Mouse (Mus musculus): ENCODE measurements around the gene Itgae. TPM values are rescaled to one million over a fixed set of nuclear protein-coding genes. Genes with fewer than 3 reads are reported as not detected.

Gene Itgae
- polyA plus RNA-seq (2014; fragmentation: Nextera tagmentation; extraction: Ambion mirVana) = 0.23 and 0.24 TPM in 2 replicates

DNA sequence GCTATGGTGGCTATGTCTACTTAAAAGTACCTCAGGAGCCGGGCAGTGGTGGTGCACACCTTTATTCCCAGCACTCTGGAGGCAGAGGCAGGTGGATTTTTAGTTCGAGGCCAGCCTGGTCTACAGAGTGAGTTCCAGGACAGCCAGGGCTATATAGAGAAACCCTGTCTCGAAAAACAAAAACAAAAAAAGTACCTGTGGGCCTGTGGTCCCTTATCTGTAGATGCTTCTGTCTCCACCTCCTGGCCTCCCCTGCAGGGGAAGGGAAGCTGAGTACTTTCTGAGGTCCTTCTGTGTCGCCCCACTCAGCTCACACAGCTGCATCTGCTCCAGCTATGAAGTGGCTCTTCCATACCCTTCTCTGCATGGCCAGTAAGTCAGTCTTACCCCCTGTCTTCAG lies at the start of gene Itgae:
Gene Itgae (plus strand): TSS at position 301 of the 400 bp plus-strand sequence.
- Histone ChIP-seq H3K27me3 (ENCODE audit: control insufficient read depth, insufficient read depth, low read length) (no peaks in the 10 kb centered on the region), H3K27ac (replicated peaks; ENCODE audit: low read depth, low read length) (no peak within 1 kb of the TSS), H3K4me3 (replicated peaks; ENCODE audit: low read depth, low read length) (no peak within 1 kb of the TSS), H3K4me2 (ENCODE audit: low read length) (no peak within 1 kb of the TSS), H3K9me3 (ENCODE audit: control insufficient read depth, low read length) (no peaks in the 10 kb centered on the region), H3K36me3 (ENCODE audit: control insufficient read depth, insufficient read depth, low read length) (0 out of 2 replicates have a peak, but pooled peaks cover 7% of the 10 kb centered on the region), H3K9ac (replicated peaks; ENCODE audit: low read length) (no peak within 1 kb of the TSS), H3K4me1 (ENCODE audit: control insufficient read depth, insufficient read depth, low read length) (0 out of 2 replicates have a peak, but pooled peaks cover 3% of the 10 kb centered on the region)
- DNase-seq = no peak
- 82% methylated on average over 4 of the region's 4 CpGs for WGBS
- ATAC-seq (ENCODE audit: low FRiP score, low TSS enrichment) = no peak

DNA sequence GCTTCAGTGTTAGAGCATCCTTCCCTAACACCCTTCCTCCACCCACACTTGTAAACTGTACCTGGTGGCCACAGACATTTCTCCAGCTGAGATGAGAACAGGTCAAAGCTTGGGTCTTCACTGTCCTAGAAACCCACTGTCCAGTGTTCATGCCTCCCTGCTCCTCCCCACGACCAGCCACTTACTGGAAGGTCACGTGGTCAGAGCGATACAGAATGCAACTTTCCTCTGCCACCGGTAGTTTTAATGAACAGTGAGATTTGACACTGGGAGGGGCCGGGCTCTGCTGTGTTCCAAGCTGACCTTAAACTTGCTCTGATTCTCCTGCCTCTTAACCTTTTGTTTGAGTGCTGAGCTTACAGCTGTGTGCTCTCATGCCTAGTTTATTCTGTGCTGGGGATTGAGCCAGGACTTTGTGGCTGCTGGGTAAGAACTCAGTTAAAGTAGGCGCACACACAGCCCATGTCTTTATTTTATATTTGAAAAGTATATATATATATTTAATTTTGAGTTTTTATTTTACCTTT lies 46.1 kb upstream of the Itgae start:
- H3K9ac ChIP-seq (replicated peaks; ENCODE audit: low read length) = no peak overlapping the region
- DNase-seq (no peak), ATAC-seq (ENCODE audit: low FRiP score, low TSS enrichment) (no peak)
- H3K9me3 ChIP-seq (ENCODE audit: control insufficient read depth, low read length) = no peaks in the 10 kb centered on the region
- no peak overlapping the region for H3K4me2 ChIP-seq (ENCODE audit: low read length)
- no peak overlapping the region for H3K4me3 ChIP-seq (replicated peaks; ENCODE audit: low read depth, low read length)
- no peak overlapping the region for H3K27ac ChIP-seq (replicated peaks; ENCODE audit: low read depth, low read length)
- WGBS = 71% methylated on average over 6 of the region's 6 CpGs
- H3K36me3 ChIP-seq (ENCODE audit: control insufficient read depth, insufficient read depth, low read length) = 0 out of 2 replicates have a peak, but pooled peaks cover 3% of the 10 kb centered on the region
- no peaks in the 10 kb centered on the region for H3K27me3 ChIP-seq (ENCODE audit: control insufficient read depth, insufficient read depth, low read length)
- H3K4me1 ChIP-seq (ENCODE audit: control insufficient read depth, insufficient read depth, low read length) = peaks cover 6% of the 10 kb centered on the region

GRCm38 (mm10) chr11:73044789-73045188 lies 45.6 kb upstream of the Itgae start:
- Histone ChIP-seq H3K27me3 (ENCODE audit: control insufficient read depth, insufficient read depth, low read length) (no peaks in the 10 kb centered on the region), H3K4me3 (replicated peaks; ENCODE audit: low read depth, low read length) (no peak overlapping the region), H3K4me1 (ENCODE audit: control insufficient read depth, insufficient read depth, low read length) (peaks cover 6% of the 10 kb centered on the region), H3K9me3 (ENCODE audit: control insufficient read depth, low read length) (no peaks in the 10 kb centered on the region), H3K4me2 (ENCODE audit: low read length) (no peak overlapping the region), H3K27ac (replicated peaks; ENCODE audit: low read depth, low read length) (no peak overlapping the region), H3K9ac (replicated peaks; ENCODE audit: low read length) (no peak overlapping the region), H3K36me3 (ENCODE audit: control insufficient read depth, insufficient read depth, low read length) (0 out of 2 replicates have a peak, but pooled peaks cover 3% of the 10 kb centered on the region)
- no peak for DNase-seq
- no peak for ATAC-seq (ENCODE audit: low FRiP score, low TSS enrichment)
- 65% methylated on average over 4 of the region's 4 CpGs for WGBS

DNA sequence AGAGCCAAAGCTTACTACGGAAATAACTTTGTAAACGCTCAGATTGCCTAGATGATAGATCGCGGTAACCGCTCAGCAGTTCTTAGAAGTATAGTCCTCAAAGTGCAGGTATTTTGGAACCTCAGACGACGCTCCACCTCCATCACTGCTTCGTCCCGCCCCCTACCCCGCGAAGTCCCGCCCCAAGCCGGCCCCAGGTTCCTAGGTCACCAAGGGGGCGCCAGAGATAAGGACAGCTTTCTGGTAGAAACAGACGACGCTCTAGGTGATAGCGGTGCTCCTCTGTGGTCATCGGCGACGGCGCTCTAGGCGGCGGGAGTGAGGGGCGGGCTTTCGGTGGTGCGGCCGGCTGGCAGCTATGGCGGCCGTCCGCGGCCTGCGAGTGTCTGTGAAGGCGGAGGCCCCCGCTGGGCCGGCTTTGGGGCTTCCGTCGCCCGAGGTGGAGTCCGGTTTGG lies 42.8 kb upstream of the Itgae start, which contains the start of gene Ncbp3:
Gene Ncbp3 (plus strand): TSS at position 242 of the 455 bp plus-strand sequence.
- peaks cover 22% of the 10 kb centered on the region for H3K36me3 ChIP-seq (ENCODE audit: control insufficient read depth, insufficient read depth, low read length)
- peak within 1 kb of the TSS; percentile 90 for H3K9ac ChIP-seq (replicated peaks; ENCODE audit: low read length)
- peak within 1 kb of the TSS; percentile 92 for H3K27ac ChIP-seq (replicated peaks; ENCODE audit: low read depth, low read length)
- ATAC-seq (ENCODE audit: low FRiP score, low TSS enrichment) (peak; percentile 92), DNase-seq (peak; percentile 98)
- no peaks in the 10 kb centered on the region for H3K27me3 ChIP-seq (ENCODE audit: control insufficient read depth, insufficient read depth, low read length)
- no peaks in the 10 kb centered on the region for H3K9me3 ChIP-seq (ENCODE audit: control insufficient read depth, low read length)
- WGBS = under 1% methylated on average over 39 of the region's 39 CpGs
- H3K4me3 ChIP-seq (replicated peaks; ENCODE audit: low read depth, low read length) = peak within 1 kb of the TSS; percentile 89
- H3K4me1 ChIP-seq (ENCODE audit: control insufficient read depth, insufficient read depth, low read length) = peaks cover 6% of the 10 kb centered on the region
- peak within 1 kb of the TSS; percentile 77 for H3K4me2 ChIP-seq (ENCODE audit: low read length)

GRCm38 (mm10) chr11:73048030-73048876 lies 42.1 kb upstream of the Itgae start:
- DNase-seq (no peak), ATAC-seq (ENCODE audit: low FRiP score, low TSS enrichment) (peak; percentile 73)
- Histone ChIP-seq H3K27ac (replicated peaks; ENCODE audit: low read depth, low read length) (peak overlapping the region; percentile 92), H3K4me2 (ENCODE audit: low read length) (peak overlapping the region; percentile 77), H3K9ac (replicated peaks; ENCODE audit: low read length) (peak overlapping the region; percentile 90), H3K4me3 (replicated peaks; ENCODE audit: low read depth, low read length) (peak overlapping the region; percentile 89), H3K9me3 (ENCODE audit: control insufficient read depth, low read length) (no peaks in the 10 kb centered on the region), H3K36me3 (ENCODE audit: control insufficient read depth, insufficient read depth, low read length) (peaks cover 29% of the 10 kb centered on the region), H3K4me1 (ENCODE audit: control insufficient read depth, insufficient read depth, low read length) (peaks cover 6% of the 10 kb centered on the region), H3K27me3 (ENCODE audit: control insufficient read depth, insufficient read depth, low read length) (no peaks in the 10 kb centered on the region)
- WGBS = 1% methylated on average over 55 of the region's 55 CpGs

- Histone ChIP-seq H3K4me3 (replicated peaks; ENCODE audit: low read depth, low read length) (peak overlapping the region; percentile 89), H3K27ac (replicated peaks; ENCODE audit: low read depth, low read length) (no peak overlapping the region; the same call in 1 of the 2 replicates)
Observed at GRCm38 (mm10) chr11:73049335-73049734, 41.0 kb upstream of the Itgae start.

GRCm38 (mm10) chr11:73052795-73053194 lies 37.6 kb upstream of the Itgae start:
- H3K27me3 ChIP-seq (ENCODE audit: control insufficient read depth, insufficient read depth, low read length) = no peaks in the 10 kb centered on the region
- H3K27ac ChIP-seq (replicated peaks; ENCODE audit: low read depth, low read length) = no peak overlapping the region
- no peak overlapping the region for H3K4me2 ChIP-seq (ENCODE audit: low read length)
- H3K36me3 ChIP-seq (ENCODE audit: control insufficient read depth, insufficient read depth, low read length) = peaks cover 72% of the 10 kb centered on the region
- ATAC-seq (ENCODE audit: low FRiP score, low TSS enrichment) = no peak
- H3K4me1 ChIP-seq (ENCODE audit: control insufficient read depth, insufficient read depth, low read length) = peaks cover 6% of the 10 kb centered on the region
- H3K9ac ChIP-seq (replicated peaks; ENCODE audit: low read length) = no peak overlapping the region
- no peaks in the 10 kb centered on the region for H3K9me3 ChIP-seq (ENCODE audit: control insufficient read depth, low read length)
- WGBS = 95% methylated on average over 1 of the region's 1 CpGs
- H3K4me3 ChIP-seq (replicated peaks; ENCODE audit: low read depth, low read length) = no peak overlapping the region
- DNase-seq = no peak

More at GRCm38 (mm10) chr11:73049335-73049734, 41.0 kb upstream of the Itgae start:
- peaks cover 6% of the 10 kb centered on the region for H3K4me1 ChIP-seq (ENCODE audit: control insufficient read depth, insufficient read depth, low read length)
- peaks cover 40% of the 10 kb centered on the region for H3K36me3 ChIP-seq (ENCODE audit: control insufficient read depth, insufficient read depth, low read length)
- H3K9ac ChIP-seq (replicated peaks; ENCODE audit: low read length) = peak overlapping the region; percentile 23; the same call in 1 of the 2 replicates
- no peaks in the 10 kb centered on the region for H3K9me3 ChIP-seq (ENCODE audit: control insufficient read depth, low read length)
- peak overlapping the region; percentile 77 for H3K4me2 ChIP-seq (ENCODE audit: low read length)
- WGBS = 3% methylated on average over 4 of the region's 4 CpGs
- ATAC-seq (ENCODE audit: low FRiP score, low TSS enrichment) = no peak
- no peaks in the 10 kb centered on the region for H3K27me3 ChIP-seq (ENCODE audit: control insufficient read depth, insufficient read depth, low read length)
- DNase-seq = peak; percentile 94

GRCm38 (mm10) chr11:73057701-73058100 lies 32.7 kb upstream of the Itgae start:
- no peak for DNase-seq
- ATAC-seq (ENCODE audit: low FRiP score, low TSS enrichment) = no peak
- no peaks in the 10 kb centered on the region for H3K9me3 ChIP-seq (ENCODE audit: control insufficient read depth, low read length)
- whole genome bisulfite sequencing = 93% methylated on average over 5 of the region's 5 CpGs
- no peak overlapping the region for H3K4me3 ChIP-seq (replicated peaks; ENCODE audit: low read depth, low read length)
- no peaks in the 10 kb centered on the region for H3K27me3 ChIP-seq (ENCODE audit: control insufficient read depth, insufficient read depth, low read length)
- H3K4me2 ChIP-seq (ENCODE audit: low read length) = no peak overlapping the region
- H3K27ac ChIP-seq (replicated peaks; ENCODE audit: low read depth, low read length) = no peak overlapping the region
- peaks cover 66% of the 10 kb centered on the region for H3K36me3 ChIP-seq (ENCODE audit: control insufficient read depth, insufficient read depth, low read length)
- no peaks in the 10 kb centered on the region for H3K4me1 ChIP-seq (ENCODE audit: control insufficient read depth, insufficient read depth, low read length)
- H3K9ac ChIP-seq (replicated peaks; ENCODE audit: low read length) = no peak overlapping the region

Measured in midbrain, embryonic 14.5 days (tissue).